Mouse (Mus musculus) heart, embryonic 13.5 days (tissue): ENCODE results near the gene Atxn1. TPM values are rescaled to one million over a fixed set of nuclear protein-coding genes. Genes with fewer than 3 reads are reported as not detected.

ENCODE experiments used
- ATAC-seq: fragments of 200-750 bp; cut with Nextera tagmentation; 2 replicates; pipeline ENCODE4 v1.8.0; 2017; ENCODE audit warnings: moderate TSS enrichment; ENCODE audit not compliant: insufficient number of reproducible peaks, low FRiP score, low TSS enrichment; ENCODE audit errors: extremely low read depth
- H3K27ac ChIP-seq: fragments of 300-500 bp; sonication (generic); replicated peaks from 2 replicates; pipeline ENCODE4 v1.5.1; 2015; ENCODE audit warnings: moderate library complexity, mild to moderate bottlenecking, inconsistent platforms
- H3K27me3 ChIP-seq: fragments of 300-500 bp; sonication (generic); replicated peaks from 2 replicates; pipeline ENCODE4 v1.6.1; 2015; ENCODE audit warnings: mild to moderate bottlenecking, inconsistent platforms
- H3K36me3 ChIP-seq: fragments of 300-500 bp; sonication (generic); 2 replicates; pipeline ENCODE4 v1.6.1; 2015; ENCODE audit warnings: mild to moderate bottlenecking, inconsistent platforms
- H3K4me1 ChIP-seq: fragments of 300-500 bp; sonication (generic); 2 replicates; pipeline ENCODE4 v1.6.1; 2015; ENCODE audit warnings: inconsistent platforms
- H3K4me2 ChIP-seq: fragments of 300-500 bp; sonication (generic); 2 replicates; pipeline ENCODE4 v1.6.1; 2015; ENCODE audit warnings: inconsistent platforms, mild to moderate bottlenecking, moderate library complexity
- H3K4me3 ChIP-seq: fragments of 300-500 bp; sonication (generic); 2 replicates; pipeline ENCODE4 v1.5.1; 2015; ENCODE audit warnings: moderate library complexity, mild to moderate bottlenecking, inconsistent platforms
- H3K9ac ChIP-seq: fragments of 300-500 bp; sonication (generic); 2 replicates; pipeline ENCODE4 v1.6.1; 2015; ENCODE audit warnings: inconsistent platforms, mild to moderate bottlenecking, moderate library complexity
- H3K9me3 ChIP-seq: fragments of 300-500 bp; sonication (generic); 2 replicates; pipeline ENCODE4 v1.6.1; 2016; ENCODE audit warnings: inconsistent platforms
- WGBS: fragments of 180-500 bp; shearing (Covaris S2); methylation state at CpG from one replicate; pipeline ENCODE4 v1.1.7; 2015; ENCODE audit warnings: mixed read lengths; 5-methylcytosine and 5-hydroxymethylcytosine counted together
- polyA plus RNA-seq: library from polyadenylated mRNA; unstranded; fragments of >200 nt; fragmentation: Nextera tagmentation; extraction: Ambion mirVana; gene quantifications from 2 replicates; pipeline ENCODE4 v1.2.1, GENCODE M21; 2015

Gene Atxn1
- polyA plus RNA-seq, 1 experiment from 2014 or later: 5.8 TPM

DNA sequence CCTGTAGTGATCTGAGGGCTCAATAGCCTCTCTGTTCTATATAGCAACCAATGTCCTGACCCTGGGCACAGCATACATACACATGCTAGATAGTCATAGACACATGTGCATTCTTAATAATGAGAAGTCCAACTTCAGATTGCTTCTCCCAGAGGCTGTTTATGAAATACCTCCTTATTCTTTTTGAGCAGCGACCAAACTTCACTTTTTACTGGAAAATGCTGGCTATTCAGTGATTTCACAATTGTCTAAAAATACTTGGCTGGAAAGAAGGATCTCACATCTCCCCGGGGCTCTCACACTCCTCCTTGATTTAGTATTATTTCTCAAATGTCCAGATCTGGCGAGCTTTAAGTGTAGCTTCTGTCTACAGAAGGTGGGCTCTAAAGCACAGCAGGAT, 171.0 kb downstream of the Atxn1 start:
- H3K9ac ChIP-seq: no peak overlapping the region
- WGBS: 73% methylated on average over 3 of the region's 3 CpGs
- no peaks in the 10 kb centered on the region for H3K9me3 ChIP-seq
- no peak overlapping the region for H3K4me2 ChIP-seq
- H3K36me3 ChIP-seq: peaks cover 39% of the 10 kb centered on the region
- H3K4me3 ChIP-seq: no peak overlapping the region
- ATAC-seq: no peak
- no peak overlapping the region for H3K27ac ChIP-seq
- no peaks in the 10 kb centered on the region for H3K27me3 ChIP-seq
- H3K4me1 ChIP-seq: peaks cover 7% of the 10 kb centered on the region; the same call in 1 of the 2 replicates

DNA sequence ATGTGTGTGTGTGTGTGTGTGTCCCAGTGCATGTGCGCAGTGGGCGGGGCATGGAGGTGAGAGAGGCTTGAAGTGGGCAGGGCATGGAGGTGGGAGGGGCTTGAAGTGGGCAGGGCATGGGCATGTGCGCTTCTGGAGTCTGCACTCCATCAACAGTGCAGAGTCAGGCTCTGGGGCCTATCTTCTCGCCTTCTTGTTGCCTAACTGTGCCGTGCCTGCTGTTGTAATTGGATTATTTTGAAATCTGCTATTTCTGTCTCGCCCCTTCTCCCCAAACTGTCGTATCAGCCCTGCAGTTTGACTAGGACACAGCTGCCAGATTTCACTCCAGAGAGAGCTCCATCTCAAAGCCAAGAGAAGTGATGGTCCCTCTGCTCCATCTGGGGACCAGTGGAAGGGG, 178.4 kb downstream of the Atxn1 start:
- H3K4me3 ChIP-seq: no peak overlapping the region
- peaks cover 12% of the 10 kb centered on the region; the same call in 1 of the 2 replicates for H3K36me3 ChIP-seq
- no peak for ATAC-seq
- no peak overlapping the region for H3K9ac ChIP-seq
- peaks cover 10% of the 10 kb centered on the region; the same call in 1 of the 2 replicates for H3K4me1 ChIP-seq
- no peak overlapping the region for H3K27ac ChIP-seq
- H3K27me3 ChIP-seq: no peaks in the 10 kb centered on the region
- WGBS: 72% methylated on average over 7 of the region's 7 CpGs
- H3K9me3 ChIP-seq: no peaks in the 10 kb centered on the region
- no peak overlapping the region for H3K4me2 ChIP-seq

DNA sequence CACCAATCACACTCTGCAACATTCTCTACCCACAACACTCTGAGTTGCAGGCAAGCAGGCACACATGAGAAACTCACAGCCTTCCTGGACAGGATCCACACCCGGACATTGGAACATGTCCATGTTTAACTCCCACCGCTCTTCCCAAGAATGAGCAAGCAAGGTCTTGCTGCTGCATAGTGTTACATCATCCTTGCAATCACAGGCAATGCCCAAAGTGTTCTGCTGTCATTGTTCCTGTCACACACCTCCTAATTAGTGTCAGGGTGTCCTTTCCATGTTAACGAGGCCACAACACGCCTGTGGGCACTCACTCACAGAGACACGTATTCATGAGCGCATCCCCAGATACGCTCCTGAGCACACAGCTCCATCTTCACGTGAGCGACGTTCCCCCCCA, 181.1 kb downstream of the Atxn1 start:
- no peaks in the 10 kb centered on the region for H3K27me3 ChIP-seq
- no peak overlapping the region for H3K4me3 ChIP-seq
- H3K27ac ChIP-seq: no peak overlapping the region
- ATAC-seq: no peak
- no peak overlapping the region for H3K4me2 ChIP-seq
- H3K4me1 ChIP-seq: peaks cover 14% of the 10 kb centered on the region; the same call in 1 of the 2 replicates
- 68% methylated on average over 10 of the region's 10 CpGs for WGBS
- H3K36me3 ChIP-seq: peaks cover 11% of the 10 kb centered on the region
- no peak overlapping the region for H3K9ac ChIP-seq
- H3K9me3 ChIP-seq: 0 out of 2 replicates have a peak, but pooled peaks cover 4% of the 10 kb centered on the region

DNA sequence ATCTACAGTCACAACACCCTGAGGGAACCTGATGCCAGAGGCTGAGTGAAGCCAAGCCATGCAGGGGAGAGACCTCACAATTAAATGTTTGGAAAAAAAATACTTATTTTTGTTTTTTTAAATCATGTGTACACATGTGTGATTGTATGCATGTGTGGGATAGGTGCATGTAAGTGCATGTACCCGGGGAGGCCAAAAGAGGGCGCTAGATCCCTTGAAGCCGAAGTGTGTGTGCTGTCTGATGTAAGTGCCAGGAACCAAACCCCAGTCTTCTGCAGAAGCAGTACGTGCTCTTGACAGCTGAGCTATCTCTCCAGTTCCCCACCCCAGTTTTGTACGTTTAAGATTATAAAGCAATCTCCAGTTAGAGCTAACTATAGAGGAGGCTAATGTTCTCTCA, 186.1 kb downstream of the Atxn1 start:
- Histone ChIP-seq H3K27ac (no peak overlapping the region), H3K4me1 (peaks cover 27% of the 10 kb centered on the region; the same call in 1 of the 2 replicates), H3K4me3 (no peak overlapping the region), H3K36me3 (peaks cover 12% of the 10 kb centered on the region), H3K27me3 (no peaks in the 10 kb centered on the region), H3K9me3 (0 out of 2 replicates have a peak, but pooled peaks cover 5% of the 10 kb centered on the region), H3K9ac (no peak overlapping the region), H3K4me2 (no peak overlapping the region)
- ATAC-seq: no peak
- 84% methylated on average over 5 of the region's 5 CpGs for WGBS

DNA sequence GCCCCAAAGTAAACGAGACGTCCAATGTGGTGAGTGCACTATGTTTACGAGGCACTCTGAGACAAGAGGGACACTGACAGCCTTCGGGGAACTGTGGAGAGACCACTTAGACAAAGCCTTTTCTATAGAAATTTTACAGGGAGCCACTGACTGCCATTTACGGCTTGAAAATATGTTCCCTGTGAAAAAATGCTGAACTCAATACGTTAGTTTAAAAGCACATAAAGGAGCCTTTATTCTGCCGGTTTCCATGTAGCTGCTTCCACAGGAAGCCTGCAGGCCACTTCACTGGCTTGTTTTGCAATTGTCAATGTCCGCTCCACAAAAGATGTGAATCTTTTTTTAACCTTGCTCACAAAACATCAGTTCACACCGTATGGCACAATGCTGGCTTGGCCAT, 186.6 kb downstream of the Atxn1 start:
- no peak for ATAC-seq
- no peak overlapping the region for H3K27ac ChIP-seq
- H3K4me1 ChIP-seq: peaks cover 24% of the 10 kb centered on the region; the same call in 1 of the 2 replicates
- H3K4me3 ChIP-seq: no peak overlapping the region
- no peak overlapping the region for H3K9ac ChIP-seq
- peaks cover 12% of the 10 kb centered on the region for H3K36me3 ChIP-seq
- 0 out of 2 replicates have a peak, but pooled peaks cover 5% of the 10 kb centered on the region for H3K9me3 ChIP-seq
- 56% methylated on average over 9 of the region's 9 CpGs for WGBS
- no peaks in the 10 kb centered on the region for H3K27me3 ChIP-seq
- H3K4me2 ChIP-seq: no peak overlapping the region

DNA sequence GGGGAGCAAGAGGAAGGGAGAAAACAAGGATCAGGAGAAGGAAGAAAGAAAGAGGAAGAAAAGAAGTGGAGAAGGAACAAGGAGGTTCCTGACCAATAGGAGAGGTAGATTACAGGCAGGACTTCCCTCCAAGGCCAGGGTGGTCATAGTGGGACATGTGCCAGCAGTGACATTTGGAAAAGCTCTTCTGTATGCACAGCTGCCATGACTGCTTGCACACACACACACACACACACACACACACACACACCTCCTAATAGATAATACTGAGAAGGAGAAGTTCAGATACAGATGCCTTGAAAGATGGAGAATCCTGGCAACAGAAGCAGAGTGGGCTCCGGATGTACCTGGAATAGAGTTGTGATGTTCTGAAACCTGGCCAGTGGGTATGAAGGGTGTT, 189.3 kb downstream of the Atxn1 start:
- WGBS: 91% methylated on average over 1 of the region's 1 CpGs
- Histone ChIP-seq H3K4me3 (no peak overlapping the region), H3K4me2 (no peak overlapping the region), H3K9ac (no peak overlapping the region), H3K27me3 (no peaks in the 10 kb centered on the region), H3K36me3 (peaks cover 4% of the 10 kb centered on the region; the same call in 1 of the 2 replicates), H3K4me1 (peaks cover 24% of the 10 kb centered on the region; the same call in 1 of the 2 replicates), H3K9me3 (0 out of 2 replicates have a peak, but pooled peaks cover 5% of the 10 kb centered on the region), H3K27ac (no peak overlapping the region)
- ATAC-seq: no peak

DNA sequence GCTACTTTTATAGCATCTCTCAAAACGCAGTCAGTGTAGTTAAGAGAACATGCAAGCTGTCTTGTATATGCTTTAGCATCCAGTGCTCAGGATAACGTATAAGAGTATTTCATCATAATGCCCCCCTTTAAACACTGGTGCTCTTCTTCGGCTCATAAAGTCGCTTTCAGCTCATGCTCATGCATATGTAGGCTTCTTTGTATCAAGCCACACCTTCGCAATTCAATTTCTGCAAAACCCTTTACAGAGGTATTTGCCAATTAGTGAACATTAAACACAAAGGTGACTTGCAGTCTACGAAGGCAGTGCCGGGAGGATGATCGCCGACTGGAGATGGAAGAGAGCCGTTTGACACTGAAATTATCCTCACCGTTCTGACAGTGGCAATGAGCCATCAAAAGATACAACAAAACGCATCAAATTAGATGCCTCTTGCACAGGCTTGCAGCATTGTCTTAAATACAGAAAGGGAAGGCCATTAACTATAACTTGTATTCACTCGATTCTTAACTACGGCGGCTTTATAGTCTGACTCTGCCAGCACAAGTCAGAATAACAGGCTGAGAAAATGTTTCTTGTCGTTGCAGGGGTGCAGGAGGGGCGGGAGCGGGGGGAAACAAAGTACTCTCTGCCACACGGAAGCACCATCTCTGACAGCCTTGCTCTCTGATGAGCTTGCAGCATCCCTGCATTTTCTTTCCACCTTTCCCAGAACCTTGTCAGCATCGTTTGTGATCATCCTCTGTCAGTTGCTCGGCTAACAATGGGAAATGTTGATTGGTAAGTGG, 191.2 kb downstream of the Atxn1 start:
- WGBS: 81% methylated on average over 21 of the region's 21 CpGs
- no peak for ATAC-seq
- Histone ChIP-seq H3K9ac (no peak overlapping the region), H3K27ac (no peak overlapping the region), H3K4me2 (no peak overlapping the region), H3K4me1 (0 out of 2 replicates have a peak, but pooled peaks cover 19% of the 10 kb centered on the region), H3K4me3 (no peak overlapping the region), H3K27me3 (no peaks in the 10 kb centered on the region), H3K9me3 (no peaks in the 10 kb centered on the region), H3K36me3 (peaks cover 11% of the 10 kb centered on the region)

DNA sequence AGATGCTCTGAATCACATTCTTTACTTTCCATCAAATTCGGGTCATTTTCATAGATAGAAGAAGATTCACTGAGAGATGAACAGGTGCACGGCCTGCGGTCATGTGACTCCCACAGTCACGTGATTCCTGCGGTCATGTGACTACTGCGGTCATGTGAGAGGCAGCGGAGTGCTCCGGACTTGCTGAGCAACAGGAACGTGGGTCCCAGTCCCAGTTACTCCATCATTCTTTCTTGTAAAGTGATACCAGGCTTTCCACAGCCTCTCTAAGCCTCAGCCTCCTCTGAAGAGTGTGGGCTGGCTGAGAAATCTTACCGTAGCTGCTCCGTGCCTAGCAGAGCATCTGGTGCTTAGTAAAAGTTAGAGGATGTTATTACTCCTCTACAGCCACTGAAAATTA, 195.1 kb downstream of the Atxn1 start:
- Histone ChIP-seq H3K4me2 (no peak overlapping the region), H3K4me1 (no peaks in the 10 kb centered on the region), H3K27me3 (no peaks in the 10 kb centered on the region), H3K9me3 (no peaks in the 10 kb centered on the region), H3K4me3 (no peak overlapping the region), H3K27ac (no peak overlapping the region), H3K36me3 (peaks cover 11% of the 10 kb centered on the region), H3K9ac (no peak overlapping the region)
- no peak for ATAC-seq
- 89% methylated on average over 11 of the region's 11 CpGs for WGBS

DNA sequence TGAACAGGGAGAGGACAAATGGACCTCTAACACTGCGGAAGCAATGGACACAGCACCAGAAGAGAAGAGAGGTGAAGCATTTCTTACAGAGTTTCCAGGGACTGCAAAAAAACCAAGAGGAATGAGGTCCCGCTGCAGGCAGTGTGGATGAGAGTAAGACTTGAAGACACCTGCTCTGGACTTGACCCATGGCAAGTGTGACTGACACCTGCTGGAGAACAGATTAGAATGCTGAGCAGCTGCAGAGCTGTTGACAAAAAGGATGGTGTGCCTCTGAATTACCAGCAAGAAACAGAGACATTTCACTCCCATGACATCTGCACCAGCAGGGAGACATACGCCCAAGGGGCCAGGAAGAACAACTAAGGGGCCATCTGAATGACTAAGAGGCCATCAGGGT, 196.6 kb downstream of the Atxn1 start:
- 83% methylated on average over 3 of the region's 3 CpGs for WGBS
- H3K36me3 ChIP-seq: peaks cover 11% of the 10 kb centered on the region

DNA sequence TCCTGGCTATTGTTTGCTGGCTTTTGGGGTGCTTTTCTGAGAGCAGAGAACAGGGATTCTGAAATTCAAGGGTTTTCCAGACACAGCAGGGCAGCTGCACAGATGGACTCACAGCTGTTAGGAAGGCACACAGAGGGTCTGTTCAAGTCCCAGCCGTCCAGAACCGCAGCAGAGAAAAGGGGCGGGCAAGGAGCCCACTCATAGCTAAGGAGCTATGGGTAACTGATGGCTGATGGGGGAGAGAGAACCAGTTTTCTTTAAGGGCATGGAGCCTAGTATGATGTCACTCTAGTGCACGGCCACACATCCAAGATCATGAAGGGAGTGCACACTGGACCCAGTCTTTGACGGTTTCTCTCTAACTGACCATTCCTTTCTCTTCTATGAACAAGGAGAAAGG, 200.5 kb downstream of the Atxn1 start:
- Histone ChIP-seq H3K36me3 (peaks cover 3% of the 10 kb centered on the region), H3K4me1 (0 out of 2 replicates have a peak, but pooled peaks cover 6% of the 10 kb centered on the region), H3K9me3 (no peaks in the 10 kb centered on the region), H3K27me3 (no peaks in the 10 kb centered on the region), H3K9ac (no peak overlapping the region), H3K27ac (no peak overlapping the region), H3K4me2 (no peak overlapping the region), H3K4me3 (no peak overlapping the region)
- WGBS: 74% methylated on average over 5 of the region's 5 CpGs
- no peak for ATAC-seq

More for the DNA sequence above, 196.6 kb downstream of the Atxn1 start:
- Histone ChIP-seq H3K27ac (no peak overlapping the region), H3K4me2 (no peak overlapping the region), H3K9ac (no peak overlapping the region), H3K27me3 (no peaks in the 10 kb centered on the region), H3K4me3 (no peak overlapping the region), H3K9me3 (no peaks in the 10 kb centered on the region), H3K4me1 (no peaks in the 10 kb centered on the region)
- no peak for ATAC-seq

DNA sequence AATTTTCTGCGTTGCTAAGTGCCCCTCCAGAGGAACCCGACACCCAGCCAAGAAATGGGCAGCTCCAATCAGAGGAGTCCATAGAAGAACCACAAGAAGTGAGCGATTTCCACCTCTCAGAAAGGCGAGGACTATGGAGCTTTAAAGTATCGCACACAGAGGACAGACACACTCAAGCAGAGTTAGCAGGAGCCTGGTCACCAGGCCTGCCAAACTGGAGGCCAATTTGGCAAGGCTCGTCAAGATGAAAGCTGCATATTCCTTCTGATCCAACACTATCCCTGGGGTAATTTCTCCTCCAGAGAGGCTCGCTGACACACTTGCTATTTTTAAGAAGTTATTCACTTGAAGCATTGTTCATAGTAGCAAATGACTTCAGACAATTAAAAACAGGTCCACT, 202.5 kb downstream of the Atxn1 start:
- no peak overlapping the region for H3K4me3 ChIP-seq
- no peaks in the 10 kb centered on the region for H3K27me3 ChIP-seq
- 66% methylated on average over 7 of the region's 7 CpGs for WGBS
- peaks cover 10% of the 10 kb centered on the region for H3K36me3 ChIP-seq
- no peak for ATAC-seq
- no peaks in the 10 kb centered on the region for H3K9me3 ChIP-seq
- 0 out of 2 replicates have a peak, but pooled peaks cover 6% of the 10 kb centered on the region for H3K4me1 ChIP-seq
- no peak overlapping the region for H3K9ac ChIP-seq
- no peak overlapping the region for H3K27ac ChIP-seq
- no peak overlapping the region for H3K4me2 ChIP-seq

DNA sequence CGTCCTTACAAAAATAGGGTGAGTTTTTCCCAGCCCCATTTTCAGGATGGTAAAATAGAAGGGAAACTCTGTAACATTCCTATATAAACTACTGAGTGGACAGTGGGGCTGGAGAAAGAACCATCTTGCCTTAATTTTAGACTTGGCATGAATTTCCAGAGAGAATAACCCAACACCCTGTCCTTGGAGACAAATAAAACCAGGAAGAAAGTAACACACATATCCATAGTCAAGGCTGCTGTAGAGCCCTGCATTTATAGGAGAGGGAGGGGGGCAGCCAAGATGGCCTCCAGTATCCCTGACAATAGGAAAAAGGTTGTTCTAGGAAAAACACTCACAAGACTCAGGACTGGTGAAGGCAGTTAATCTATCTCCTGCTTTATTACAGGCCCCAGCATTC, 210.3 kb downstream of the Atxn1 start:
- no peak for ATAC-seq
- Histone ChIP-seq H3K9ac (no peak overlapping the region), H3K27ac (no peak overlapping the region), H3K27me3 (no peaks in the 10 kb centered on the region), H3K9me3 (no peaks in the 10 kb centered on the region), H3K4me3 (no peak overlapping the region), H3K4me2 (no peak overlapping the region), H3K36me3 (peaks cover 18% of the 10 kb centered on the region), H3K4me1 (peaks cover 21% of the 10 kb centered on the region)
- 91% methylated on average over 1 of the region's 1 CpGs for WGBS
